In the genomic region with DNA sequence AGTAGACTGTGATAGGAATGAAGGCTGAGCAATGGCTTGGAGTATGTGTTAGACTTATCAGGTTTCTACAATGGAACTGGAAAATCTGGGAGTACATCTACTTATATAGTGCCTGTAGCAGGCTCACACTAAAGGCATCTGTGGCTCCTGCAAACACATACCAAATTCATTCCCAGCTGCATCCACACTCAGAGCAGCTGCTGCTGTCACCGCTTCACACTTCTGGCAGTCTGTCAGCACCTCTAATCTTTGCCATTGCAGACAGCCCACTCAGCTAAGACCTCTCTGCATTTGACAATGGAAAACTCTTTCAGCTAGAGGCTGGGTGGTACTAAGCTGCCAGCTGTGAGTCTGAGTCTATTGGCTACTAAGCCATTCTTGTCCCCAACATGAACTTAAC, we compare ENCODE assay signal across 22 mouse cellular contexts. TPM values are rescaled to one million over a fixed set of nuclear protein-coding genes. Genes with fewer than 3 reads are reported as not detected.
DNase-seq lines count a peak whose midpoint lies in the region; ATAC-seq and TF ChIP-seq lines count a peak whose summit lies in the region.
"Had no signal": no experiment of that assay in that cellular context is flagged by ENCODE, and none has a peak within 500 bp of the region (broad histone marks: within the 10 kb centered on the region; RNA-seq: fewer than 3 reads in every experiment).

No protein-coding gene starts in this region.

- intact Hi-C loops in heart, postnatal 10 days (cut with DNase I): no loop called here

- no peak for TF ChIP-seq CTCF in forebrain, postnatal 0 days (IDR thresholded peaks at IDR 0.05; ENCODE audit: low read depth)
- no peak for TF ChIP-seq CTCF in lung, embryonic 14.5 days (IDR thresholded peaks at IDR 0.05; ENCODE audit: low read depth)

- H3K4me1 ChIP-seq in forebrain, postnatal 0 days (ENCODE audit: insufficient read depth): no peaks in the 10 kb centered on the region
- H3K4me1 ChIP-seq in forebrain, embryonic 15.5 days: no peaks in the 10 kb centered on the region
- H3K4me1 ChIP-seq in lung, embryonic 14.5 days (ENCODE audit: insufficient read depth): no peaks in the 10 kb centered on the region
- H3K4me1 ChIP-seq: hindbrain, embryonic 12.5 days; liver, embryonic 15.5 days had no signal

- no peaks in the 10 kb centered on the region for H3K9me3 ChIP-seq in forebrain, postnatal 0 days (ENCODE audit: low read length)
- H3K9me3 ChIP-seq in forebrain, embryonic 15.5 days: no peaks in the 10 kb centered on the region
- no peaks in the 10 kb centered on the region for H3K9me3 ChIP-seq in lung, embryonic 14.5 days (ENCODE audit: low read depth, low read length)
- H3K9me3 ChIP-seq: hindbrain, embryonic 12.5 days; liver, embryonic 15.5 days had no signal

- H3K4me2 ChIP-seq in forebrain, postnatal 0 days (ENCODE audit: low read depth): no peak overlapping the region
- no peak overlapping the region for H3K4me2 ChIP-seq in forebrain, embryonic 15.5 days (replicated peaks)
- H3K4me2 ChIP-seq in lung, embryonic 14.5 days: no peak overlapping the region
- H3K4me2 ChIP-seq: hindbrain, embryonic 12.5 days; liver, embryonic 15.5 days had no signal

- no peaks in the 10 kb centered on the region for H3K36me3 ChIP-seq in forebrain, postnatal 0 days (ENCODE audit: insufficient read depth)
- no peaks in the 10 kb centered on the region for H3K36me3 ChIP-seq in forebrain, embryonic 15.5 days
- peaks cover 17% of the 10 kb centered on the region for H3K36me3 ChIP-seq in lung, embryonic 14.5 days (ENCODE audit: insufficient read depth)

- ATAC-seq in forebrain, postnatal 0 days: 0 out of 2 replicates have a peak, but pooled peaks have one; percentile 36
- ATAC-seq in forebrain, embryonic 15.5 days (replicated peaks): no peak
- ATAC-seq in lung, embryonic 14.5 days (ENCODE audit: insufficient read depth): no peak
- ATAC-seq: intestine, embryonic 16.5 days had no signal

- no peak overlapping the region for H3K9ac ChIP-seq in forebrain, postnatal 0 days
- H3K9ac ChIP-seq in forebrain, embryonic 15.5 days (replicated peaks): no peak overlapping the region
- no peak overlapping the region for H3K9ac ChIP-seq in lung, embryonic 14.5 days
- H3K9ac ChIP-seq: hindbrain, embryonic 12.5 days; liver, embryonic 15.5 days had no signal

- peak; percentile 7 for DNase-seq in forebrain, postnatal 0 days
- peak; percentile 36 for DNase-seq in lung, embryonic 14.5 days
- DNase-seq in lung, postnatal 36 days: no peak
- peak; percentile 35 for DNase-seq in forelimb bud, embryonic 11.5 days (ENCODE audit: low read depth, low spot score)
- peak; percentile 66 to 70 for DNase-seq in heart, postnatal 10 days
- no peak for DNase-seq in liver
- no peak for DNase-seq in cerebellum, adult 9-10 months
- DNase-seq: adrenal gland, adult 8-10 months; cerebellum, postnatal 25 days; gastrocnemius, adult 2 months; layer of hippocampus, adult 9-11 months had no signal

- WGBS in forebrain, postnatal 0 days: 50% methylated on average over 1 of the region's 1 CpGs
- WGBS in forebrain, embryonic 15.5 days: 67% methylated on average over 1 of the region's 1 CpGs
- 59% methylated on average over 1 of the region's 1 CpGs for WGBS in lung, embryonic 14.5 days

- no peak overlapping the region for H3K27ac ChIP-seq in forebrain, postnatal 0 days (ENCODE audit: low read depth, low read length)
- H3K27ac ChIP-seq in forebrain, embryonic 15.5 days (replicated peaks): no peak overlapping the region
- no peak overlapping the region for H3K27ac ChIP-seq in lung, embryonic 14.5 days (ENCODE audit: low read depth)
- H3K27ac ChIP-seq: gastrocnemius, adult 2 months; hindbrain, embryonic 12.5 days; kidney, postnatal 0 days; liver, embryonic 15.5 days; macrophage had no signal

- no peaks in the 10 kb centered on the region for H3K27me3 ChIP-seq in forebrain, postnatal 0 days (ENCODE audit: insufficient read depth, low read length)
- H3K27me3 ChIP-seq in forebrain, embryonic 15.5 days: no peaks in the 10 kb centered on the region
- no peaks in the 10 kb centered on the region for H3K27me3 ChIP-seq in lung, embryonic 14.5 days (ENCODE audit: insufficient read depth, low read length)
- H3K27me3 ChIP-seq: hindbrain, embryonic 12.5 days; liver, embryonic 15.5 days had no signal

- no peak overlapping the region for H3K4me3 ChIP-seq in forebrain, postnatal 0 days (ENCODE audit: low read depth, low read length)
- no peak overlapping the region for H3K4me3 ChIP-seq in forebrain, embryonic 15.5 days
- no peak overlapping the region for H3K4me3 ChIP-seq in lung, embryonic 14.5 days (ENCODE audit: low read depth, low read length)
- H3K4me3 ChIP-seq: gastrocnemius, adult 2 months; hindbrain, embryonic 12.5 days; liver, embryonic 15.5 days had no signal

RNA-seq across cellular contexts. Expression of a gene that starts 24.3 kb away (rescaled TPM):
- total RNA-seq in forebrain, postnatal 0 days (2014; rRNA removed): 19.3 and 21.2 TPM in 2 replicates
- 7.8 and 8.6 TPM in 2 replicates for polyA plus RNA-seq in forebrain, postnatal 0 days (2015; fragmentation: Nextera tagmentation; extraction: Ambion mirVana)
- polyA plus RNA-seq in forebrain, embryonic 15.5 days (2015; fragmentation: Nextera tagmentation; extraction: Ambion mirVana): 16.0 and 18.5 TPM in 2 replicates
- 20.0 and 21.5 TPM in 2 replicates for polyA plus RNA-seq in lung, embryonic 14.5 days (2014; fragmentation: Nextera tagmentation; extraction: Ambion mirVana)
- total RNA-seq in heart, postnatal 10 days (2021): 10 to 100 TPM; 11.5 to 12.3 TPM

RNA-seq across cellular contexts. Expression of a gene that starts 36.1 kb away (rescaled TPM):
- not detected in 2 replicates for total RNA-seq in forebrain, postnatal 0 days (2014; rRNA removed)
- not detected in 2 replicates for polyA plus RNA-seq in forebrain, postnatal 0 days (2015; fragmentation: Nextera tagmentation; extraction: Ambion mirVana)
- not detected in 2 replicates for polyA plus RNA-seq in forebrain, embryonic 15.5 days (2015; fragmentation: Nextera tagmentation; extraction: Ambion mirVana)
- polyA plus RNA-seq in lung, embryonic 14.5 days (2014; fragmentation: Nextera tagmentation; extraction: Ambion mirVana): not detected in 2 replicates
- not detected for total RNA-seq in heart, postnatal 10 days (2021)
- total RNA-seq: adrenal gland, adult 8-10 months; ES-E14; gastrocnemius, adult 2 months; left cerebral cortex, postnatal 25 days had no signal
- polyA plus RNA-seq: C2C12; intestine, embryonic 16.5 days; kidney, postnatal 0 days; liver, embryonic 15.5 days; macrophage; stomach, embryonic 14.5 days; thymus, postnatal 0 days had no signal

Comparison
In these comparisons a context has a peak if more than half of its experiments do, and no peak if none do; other contexts are left out.
1. DNase-seq: peak in forebrain, postnatal 0 days (single experiment), lung, embryonic 14.5 days (single experiment), forelimb bud, embryonic 11.5 days (single experiment) and heart, postnatal 10 days (2 of 2); none in lung, postnatal 36 days (single experiment), liver (single experiment) and cerebellum, adult 9-10 months (single experiment).